19 mouse cellular contexts compared by ENCODE assay signal in the genomic region with DNA sequence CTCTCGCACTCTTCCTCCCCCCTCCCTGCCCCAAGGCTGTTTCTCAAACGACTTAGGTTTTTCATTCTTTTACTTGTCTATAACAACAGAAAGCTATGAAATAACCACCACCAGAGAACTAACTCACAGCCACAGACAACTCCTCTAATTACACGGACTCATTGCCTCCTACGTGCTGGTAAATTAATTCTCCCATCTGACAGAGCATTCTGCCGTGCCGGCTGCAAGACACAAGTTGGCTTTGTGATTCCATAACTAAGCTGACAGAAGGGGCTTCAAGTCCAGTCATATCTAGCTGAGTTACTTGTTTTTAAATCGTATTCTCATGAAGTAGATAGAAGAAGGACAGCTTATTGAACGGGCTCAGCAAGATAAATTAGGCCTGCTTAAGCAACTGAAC.
DNase-seq lines count a peak whose midpoint lies in the region; ATAC-seq and TF ChIP-seq lines count a peak whose summit lies in the region.
"Had no signal": no experiment of that assay in that cellular context is flagged by ENCODE, and none has a peak within 500 bp of the region (broad histone marks: within the 10 kb centered on the region; RNA-seq: fewer than 3 reads in every experiment).

No protein-coding gene starts in this region.

- peak; percentile 67 for ATAC-seq in forebrain, postnatal 0 days
- no peak for ATAC-seq in forebrain, embryonic 11.5 days (replicated peaks; ENCODE audit: low FRiP score)
- ATAC-seq: hindbrain, embryonic 16.5 days had no signal

- H3K9me3 ChIP-seq in forebrain, postnatal 0 days (ENCODE audit: low read length), result no peaks in the 10 kb centered on the region
- no peaks in the 10 kb centered on the region for H3K9me3 ChIP-seq in forebrain, embryonic 11.5 days (ENCODE audit: control insufficient read depth, low read length)
- H3K9me3 ChIP-seq: limb, embryonic 13.5 days; liver, embryonic 13.5 days had no signal

- no peak overlapping the region for H3K4me2 ChIP-seq in forebrain, postnatal 0 days (ENCODE audit: low read depth)
- H3K4me2 ChIP-seq in forebrain, embryonic 11.5 days (ENCODE audit: low read depth, low read length, severe bottlenecking), result no peak overlapping the region
- H3K4me2 ChIP-seq: limb, embryonic 13.5 days; liver, embryonic 13.5 days; lung, embryonic 14.5 days had no signal

- peak; percentile 77 for DNase-seq in forebrain, postnatal 0 days
- no peak for DNase-seq in forebrain, embryonic 11.5 days (ENCODE audit: low spot score)
- DNase-seq in retina, postnatal 1 day, result peak; percentile 17
- no peak for DNase-seq in retina, embryonic 14.5 days (ENCODE audit: low spot score)
- peak; percentile 75 to 86 for DNase-seq in layer of hippocampus, adult 2 months (ENCODE audit: low spot score in 2 of 2)
- peak; percentile 63 for DNase-seq in telencephalon, adult 2 months (ENCODE audit: low read depth, low spot score)
- no peak for DNase-seq in spleen, postnatal 4 days (ENCODE audit: low spot score in 2 of 2)
- DNase-seq: cerebellum, adult 9-11 months; gastrocnemius, postnatal 25 days; heart, adult 2 months; kidney, adult 11 months; liver, embryonic 13.5 days; lung, embryonic 14.5 days; lung, postnatal 36 days; spleen, adult 18-20 months; thymus, adult 18-20 months had no signal

- H3K27ac ChIP-seq in forebrain, postnatal 0 days (ENCODE audit: low read depth, low read length), result no peak overlapping the region
- H3K27ac ChIP-seq in forebrain, embryonic 11.5 days (ENCODE audit: low read depth, low read length), result no peak overlapping the region
- H3K27ac ChIP-seq in layer of hippocampus, adult 2 months, result peak overlapping the region; percentile 89
- H3K27ac ChIP-seq: heart, adult 2 months; limb, embryonic 13.5 days; liver, embryonic 13.5 days had no signal

- H3K9ac ChIP-seq in forebrain, postnatal 0 days, result no peak overlapping the region
- H3K9ac ChIP-seq in forebrain, embryonic 11.5 days (ENCODE audit: low read length), result no peak overlapping the region
- H3K9ac ChIP-seq: limb, embryonic 13.5 days; liver, embryonic 13.5 days; lung, embryonic 14.5 days had no signal

- H3K36me3 ChIP-seq in forebrain, postnatal 0 days (ENCODE audit: insufficient read depth), result peaks cover 29% of the 10 kb centered on the region
- no peaks in the 10 kb centered on the region for H3K36me3 ChIP-seq in forebrain, embryonic 11.5 days (ENCODE audit: control insufficient read depth, insufficient read depth, low read length)
- H3K36me3 ChIP-seq: limb, embryonic 13.5 days; liver, embryonic 13.5 days had no signal

- WGBS in forebrain, postnatal 0 days, result 36% methylated on average over 8 of the region's 8 CpGs
- 61% methylated on average over 8 of the region's 8 CpGs for WGBS in forebrain, embryonic 11.5 days

- no peak for TF ChIP-seq CTCF in forebrain, postnatal 0 days (IDR thresholded peaks at IDR 0.05; ENCODE audit: low read depth)
- TF ChIP-seq CTCF in layer of hippocampus, adult 2 months (conservative IDR thresholded peaks at IDR 0.05), result no peak

- H3K4me3 ChIP-seq in forebrain, postnatal 0 days (ENCODE audit: low read depth, low read length), result no peak overlapping the region
- no peak overlapping the region for H3K4me3 ChIP-seq in forebrain, embryonic 11.5 days (ENCODE audit: low read depth, low read length)
- H3K4me3 ChIP-seq in layer of hippocampus, adult 2 months, result no peak overlapping the region
- H3K4me3 ChIP-seq: heart, adult 2 months; limb, embryonic 13.5 days; liver, embryonic 13.5 days had no signal

- H3K27me3 ChIP-seq in forebrain, postnatal 0 days (ENCODE audit: insufficient read depth, low read length), result no peaks in the 10 kb centered on the region
- H3K27me3 ChIP-seq in forebrain, embryonic 11.5 days (ENCODE audit: control insufficient read depth, insufficient read depth, low read length), result no peaks in the 10 kb centered on the region
- H3K27me3 ChIP-seq: CH12.LX; limb, embryonic 13.5 days had no signal

- peaks cover 10% of the 10 kb centered on the region for H3K4me1 ChIP-seq in forebrain, postnatal 0 days (ENCODE audit: insufficient read depth)
- H3K4me1 ChIP-seq in forebrain, embryonic 11.5 days (replicated peaks; ENCODE audit: control insufficient read depth, insufficient read depth, low read length), result no peaks in the 10 kb centered on the region; the same call in 1 of the 2 replicates
- H3K4me1 ChIP-seq: liver, embryonic 13.5 days had no signal

Comparison
In these comparisons a context has a peak if more than half of its experiments do, and no peak if none do; other contexts are left out.
1. DNase-seq: peak in forebrain, postnatal 0 days (single experiment), retina, postnatal 1 day (single experiment), layer of hippocampus, adult 2 months (2 of 2) and telencephalon, adult 2 months (single experiment); none in forebrain, embryonic 11.5 days (single experiment), retina, embryonic 14.5 days (single experiment) and spleen, postnatal 4 days (0 of 2).